Mouse (Mus musculus): Measurements from ENCODE around the gene Kcnh5. TPM values are rescaled to one million over a fixed set of nuclear protein-coding genes. Genes with fewer than 3 reads are reported as not detected.

Gene Kcnh5
- total and polyA plus RNA-seq, 2 experiments from 2014 or later: not detected

DNA sequence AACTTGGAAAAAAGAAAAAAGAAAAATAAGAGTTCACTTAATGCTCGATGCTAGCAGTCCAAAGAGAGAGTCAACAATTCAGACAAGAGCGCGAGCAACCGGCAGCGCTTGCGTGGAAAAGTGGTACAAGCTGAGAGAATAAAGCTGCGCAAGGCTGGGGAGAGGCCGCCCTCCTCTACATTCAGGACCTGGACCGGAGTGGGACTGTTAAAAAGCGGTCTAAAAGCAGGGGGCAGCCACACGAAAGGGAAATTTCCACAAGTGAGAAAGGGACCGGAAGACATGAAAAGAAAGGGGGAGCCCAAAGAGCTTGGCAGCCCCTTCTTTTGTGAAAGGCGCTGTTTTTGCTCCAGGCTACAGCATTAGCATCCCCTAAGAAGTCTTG lies 506 bp upstream of the Kcnh5 start:
- TF ChIP-seq EP300 (IDR thresholded peaks at IDR 0.05; ENCODE audit: low read depth): no peak
- no peak for TF ChIP-seq CTCF (IDR thresholded peaks at IDR 0.05; ENCODE audit: low read depth)

DNA sequence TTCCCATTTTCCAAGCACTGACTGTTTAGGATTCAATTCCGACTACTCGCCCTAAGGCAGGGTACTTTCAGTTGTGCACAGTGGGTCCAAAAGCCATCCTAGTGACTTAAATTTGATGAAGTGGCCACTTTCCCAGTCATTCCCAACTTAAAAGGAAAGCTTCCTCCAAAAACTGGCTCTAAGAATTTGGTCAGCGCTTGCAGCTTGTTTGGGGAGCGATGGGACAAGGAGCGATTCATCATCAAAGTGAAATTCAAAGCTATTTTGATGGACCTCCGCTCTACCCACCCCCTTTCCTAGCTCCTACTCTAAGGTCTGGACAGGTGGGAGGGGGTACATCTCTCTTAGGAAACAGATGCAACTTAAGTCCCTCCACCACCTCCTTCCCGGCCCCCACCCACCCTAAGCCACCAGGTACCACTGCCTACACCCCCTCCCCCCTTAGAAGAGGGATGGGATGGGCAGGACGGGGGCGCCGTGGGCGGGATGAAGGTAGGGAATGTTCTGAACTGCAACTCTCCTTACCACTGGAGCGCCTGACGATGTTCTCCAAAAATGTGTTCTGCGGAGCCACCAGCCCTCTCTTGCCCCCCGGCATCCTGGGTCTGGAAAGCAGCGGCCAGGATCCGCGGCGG lies 1.1 kb downstream of the Kcnh5 start:
- Histone ChIP-seq H3K27me3 (ENCODE audit: control insufficient read depth, insufficient read depth, low read length) (peaks cover 49% of the 10 kb centered on the region), H3K9me3 (replicated peaks; ENCODE audit: control insufficient read depth, low read length) (no peaks in the 10 kb centered on the region), H3K4me2 (ENCODE audit: low read depth, low read length) (peak overlapping the region; percentile 37), H3K4me1 (ENCODE audit: control insufficient read depth, insufficient read depth) (no peaks in the 10 kb centered on the region), H3K27ac (ENCODE audit: low read depth) (no peak overlapping the region), H3K9ac (replicated peaks; ENCODE audit: low read depth, low read length) (no peak overlapping the region), H3K36me3 (replicated peaks; ENCODE audit: control insufficient read depth, insufficient read depth, low read length) (no peaks in the 10 kb centered on the region), H3K4me3 (ENCODE audit: low read depth, low read length) (peak overlapping the region; percentile 22; the same call in 1 of the 2 replicates)
- DNase-seq (ENCODE audit: low spot score) (no peak), ATAC-seq (ENCODE audit: insufficient read depth, low read depth) (no peak)
- no peak for TF ChIP-seq CTCF (IDR thresholded peaks at IDR 0.05; ENCODE audit: low read depth)
- TF ChIP-seq EP300 (IDR thresholded peaks at IDR 0.05; ENCODE audit: low read depth): no peak
- 5% methylated on average over 19 of the region's 19 CpGs for WGBS

More for the DNA sequence above, 506 bp upstream of the Kcnh5 start:
- no peak for ATAC-seq (ENCODE audit: insufficient read depth, low read depth)
- Histone ChIP-seq H3K27ac (ENCODE audit: low read depth) (no peak overlapping the region), H3K9me3 (replicated peaks; ENCODE audit: control insufficient read depth, low read length) (no peaks in the 10 kb centered on the region), H3K4me1 (ENCODE audit: control insufficient read depth, insufficient read depth) (no peaks in the 10 kb centered on the region), H3K9ac (replicated peaks; ENCODE audit: low read depth, low read length) (no peak overlapping the region), H3K4me3 (ENCODE audit: low read depth, low read length) (0 out of 2 replicates have a peak overlapping the region, but pooled peaks have one; percentile 22), H3K4me2 (ENCODE audit: low read depth, low read length) (no peak overlapping the region), H3K27me3 (ENCODE audit: control insufficient read depth, insufficient read depth, low read length) (peaks cover 49% of the 10 kb centered on the region), H3K36me3 (replicated peaks; ENCODE audit: control insufficient read depth, insufficient read depth, low read length) (no peaks in the 10 kb centered on the region)
- WGBS: 5% methylated on average over 13 of the region's 13 CpGs
- no peak for DNase-seq (ENCODE audit: low spot score)

- H3K27me3 ChIP-seq (ENCODE audit: control insufficient read depth, insufficient read depth, low read length): peaks cover 10% of the 10 kb centered on the region
- DNase-seq (ENCODE audit: low spot score) (no peak), ATAC-seq (ENCODE audit: insufficient read depth, low read depth) (no peak)
- no peak overlapping the region for H3K9ac ChIP-seq (replicated peaks; ENCODE audit: low read depth, low read length)
- 23% methylated on average over 2 of the region's 2 CpGs for WGBS
- no peak overlapping the region for H3K4me2 ChIP-seq (ENCODE audit: low read depth, low read length)
- no peak overlapping the region for H3K4me3 ChIP-seq (ENCODE audit: low read depth, low read length)
- TF ChIP-seq CTCF (IDR thresholded peaks at IDR 0.05; ENCODE audit: low read depth) (peak; percentile 68), EP300 (IDR thresholded peaks at IDR 0.05; ENCODE audit: low read depth) (no peak)
- H3K36me3 ChIP-seq (replicated peaks; ENCODE audit: control insufficient read depth, insufficient read depth, low read length): no peaks in the 10 kb centered on the region
- H3K9me3 ChIP-seq (replicated peaks; ENCODE audit: control insufficient read depth, low read length): no peaks in the 10 kb centered on the region
- no peaks in the 10 kb centered on the region for H3K4me1 ChIP-seq (ENCODE audit: control insufficient read depth, insufficient read depth)
- H3K27ac ChIP-seq (ENCODE audit: low read depth): no peak overlapping the region
Observed at GRCm38 (mm10) chr12:75170970-75171369, 6.2 kb downstream of the Kcnh5 start.

GRCm38 (mm10) chr12:75153076-75153568 lies 24.0 kb downstream of the Kcnh5 start:
- H3K4me1 ChIP-seq (ENCODE audit: control insufficient read depth, insufficient read depth): no peaks in the 10 kb centered on the region
- DNase-seq (ENCODE audit: low spot score) (no peak), ATAC-seq (ENCODE audit: insufficient read depth, low read depth) (no peak)
- WGBS: 87% methylated on average over 2 of the region's 2 CpGs
- no peaks in the 10 kb centered on the region for H3K27me3 ChIP-seq (ENCODE audit: control insufficient read depth, insufficient read depth, low read length)
- H3K4me2 ChIP-seq (ENCODE audit: low read depth, low read length): no peak overlapping the region
- no peak overlapping the region for H3K27ac ChIP-seq (ENCODE audit: low read depth)
- no peak overlapping the region for H3K9ac ChIP-seq (replicated peaks; ENCODE audit: low read depth, low read length)
- H3K9me3 ChIP-seq (replicated peaks; ENCODE audit: control insufficient read depth, low read length): no peaks in the 10 kb centered on the region
- no peaks in the 10 kb centered on the region for H3K36me3 ChIP-seq (replicated peaks; ENCODE audit: control insufficient read depth, insufficient read depth, low read length)
- no peak overlapping the region for H3K4me3 ChIP-seq (ENCODE audit: low read depth, low read length)
- TF ChIP-seq EP300 (IDR thresholded peaks at IDR 0.05; ENCODE audit: low read depth) (no peak), CTCF (IDR thresholded peaks at IDR 0.05; ENCODE audit: low read depth) (no peak)

GRCm38 (mm10) chr12:75139792-75140191 lies 37.3 kb downstream of the Kcnh5 start:
- WGBS: 70% methylated on average over 1 of the region's 1 CpGs
- TF ChIP-seq CTCF (IDR thresholded peaks at IDR 0.05; ENCODE audit: low read depth) (peak; percentile 14; the same call in 1 of the 2 replicates), EP300 (IDR thresholded peaks at IDR 0.05; ENCODE audit: low read depth) (no peak)

GRCm38 (mm10) chr12:75091921-75092320 lies 85.2 kb downstream of the Kcnh5 start:
- Histone ChIP-seq H3K27me3 (ENCODE audit: control insufficient read depth, insufficient read depth, low read length) (no peaks in the 10 kb centered on the region), H3K4me2 (ENCODE audit: low read depth, low read length) (no peak overlapping the region), H3K4me1 (ENCODE audit: control insufficient read depth, insufficient read depth) (no peaks in the 10 kb centered on the region), H3K9me3 (replicated peaks; ENCODE audit: control insufficient read depth, low read length) (no peaks in the 10 kb centered on the region), H3K4me3 (ENCODE audit: low read depth, low read length) (no peak overlapping the region), H3K9ac (replicated peaks; ENCODE audit: low read depth, low read length) (no peak overlapping the region), H3K36me3 (replicated peaks; ENCODE audit: control insufficient read depth, insufficient read depth, low read length) (no peaks in the 10 kb centered on the region), H3K27ac (ENCODE audit: low read depth) (no peak overlapping the region)
- 77% methylated on average over 5 of the region's 5 CpGs for WGBS
- TF ChIP-seq EP300 (IDR thresholded peaks at IDR 0.05; ENCODE audit: low read depth): no peak
- no peak for TF ChIP-seq CTCF (IDR thresholded peaks at IDR 0.05; ENCODE audit: low read depth)
- ATAC-seq (ENCODE audit: insufficient read depth, low read depth) (no peak), DNase-seq (ENCODE audit: low spot score) (no peak)

More at GRCm38 (mm10) chr12:75139792-75140191, 37.3 kb downstream of the Kcnh5 start:
- Histone ChIP-seq H3K4me1 (ENCODE audit: control insufficient read depth, insufficient read depth) (no peaks in the 10 kb centered on the region), H3K9ac (replicated peaks; ENCODE audit: low read depth, low read length) (no peak overlapping the region), H3K27ac (ENCODE audit: low read depth) (no peak overlapping the region), H3K4me3 (ENCODE audit: low read depth, low read length) (no peak overlapping the region), H3K36me3 (replicated peaks; ENCODE audit: control insufficient read depth, insufficient read depth, low read length) (no peaks in the 10 kb centered on the region), H3K4me2 (ENCODE audit: low read depth, low read length) (no peak overlapping the region), H3K9me3 (replicated peaks; ENCODE audit: control insufficient read depth, low read length) (no peaks in the 10 kb centered on the region), H3K27me3 (ENCODE audit: control insufficient read depth, insufficient read depth, low read length) (no peaks in the 10 kb centered on the region)
- DNase-seq (ENCODE audit: low spot score): no peak
- ATAC-seq (ENCODE audit: insufficient read depth, low read depth): no peak

All from heart, postnatal 0 days (tissue).